Mouse (Mus musculus) adrenal gland, postnatal 14 days (tissue): Measurements from ENCODE around the gene Snx27. TPM values are rescaled to one million over a fixed set of nuclear protein-coding genes. Genes with fewer than 3 reads are reported as not detected.

ENCODE experiments used
- DNase-seq: peaks from one replicate; pipeline ENCODE4 v3.0.0; 2021; ENCODE audit warnings: mixed read lengths
- total RNA-seq: library from RNA; stranded (reverse); gene quantifications from 2 replicates; pipeline ENCODE4 v1.2.3, GENCODE M21; 2021

The Snx27 gene
- total RNA-seq, 1 experiment from 2014 or later: 35.7 TPM

DNA sequence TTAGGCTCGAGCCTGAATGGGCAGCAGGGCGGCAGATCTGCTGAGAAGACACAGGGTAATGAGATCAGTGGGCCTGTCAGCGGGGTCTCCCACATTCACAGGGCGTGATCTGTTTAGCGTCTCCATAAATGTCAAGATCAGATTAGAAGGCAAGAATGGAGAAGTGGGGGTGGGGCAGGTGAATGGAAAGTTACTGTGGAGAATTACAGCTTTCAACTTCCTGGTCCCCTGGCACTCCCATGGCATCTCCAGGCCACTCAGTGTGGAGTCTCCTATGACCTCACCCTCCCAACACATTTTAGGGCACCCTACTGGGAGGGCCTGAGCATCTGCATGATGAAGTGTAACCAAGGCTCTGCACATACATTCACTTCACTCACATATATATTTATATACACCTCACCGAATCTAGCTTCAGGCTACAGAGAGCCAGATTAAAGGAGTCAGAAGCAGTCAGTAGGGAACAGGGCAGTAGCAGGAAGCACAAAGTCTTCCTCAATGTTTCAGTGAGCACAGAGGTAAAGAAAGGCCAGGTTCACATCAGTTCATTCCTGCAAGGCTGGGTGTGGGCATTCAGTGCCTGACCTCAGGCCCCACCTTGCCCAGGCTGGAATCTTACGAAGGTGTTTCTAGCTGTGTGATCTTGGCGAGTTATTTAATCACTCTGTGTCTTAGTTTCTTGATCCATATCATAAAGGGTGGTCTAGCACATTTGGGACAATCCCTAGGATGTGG lies 106.0 kb downstream of the Snx27 start:
- peak; percentile 37 for DNase-seq

DNA sequence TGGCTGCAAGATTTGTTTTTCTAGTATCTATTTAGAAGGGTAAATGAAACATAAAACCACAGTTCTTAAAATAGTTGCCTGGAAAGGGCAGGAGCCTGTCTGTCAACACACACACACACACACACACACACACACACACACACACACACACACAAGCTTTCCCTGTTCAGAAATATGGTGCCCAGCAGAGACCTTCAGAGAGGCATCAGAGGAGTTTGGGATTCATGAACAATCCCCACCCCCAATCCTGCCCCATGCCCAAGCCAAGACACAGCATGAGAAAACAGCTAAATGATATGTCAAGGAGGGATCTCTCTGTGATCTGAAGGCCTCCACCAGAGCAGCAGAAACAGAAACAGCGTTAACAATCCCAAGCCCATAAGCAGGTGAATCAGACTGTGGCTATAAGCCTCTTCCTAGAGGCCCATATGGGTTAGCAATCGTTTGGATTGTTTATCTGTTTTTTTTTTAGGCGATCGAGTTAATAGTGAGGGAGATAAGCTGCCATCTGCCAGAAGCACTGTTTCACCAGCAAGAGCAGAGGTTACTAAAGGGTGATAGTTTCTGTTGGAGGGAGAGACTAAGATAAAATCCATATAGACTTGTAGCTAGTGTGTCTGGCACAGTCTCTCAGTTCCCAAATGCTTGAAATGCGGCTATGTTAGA lies 108.8 kb downstream of the Snx27 start:
- DNase-seq: no peak

DNA sequence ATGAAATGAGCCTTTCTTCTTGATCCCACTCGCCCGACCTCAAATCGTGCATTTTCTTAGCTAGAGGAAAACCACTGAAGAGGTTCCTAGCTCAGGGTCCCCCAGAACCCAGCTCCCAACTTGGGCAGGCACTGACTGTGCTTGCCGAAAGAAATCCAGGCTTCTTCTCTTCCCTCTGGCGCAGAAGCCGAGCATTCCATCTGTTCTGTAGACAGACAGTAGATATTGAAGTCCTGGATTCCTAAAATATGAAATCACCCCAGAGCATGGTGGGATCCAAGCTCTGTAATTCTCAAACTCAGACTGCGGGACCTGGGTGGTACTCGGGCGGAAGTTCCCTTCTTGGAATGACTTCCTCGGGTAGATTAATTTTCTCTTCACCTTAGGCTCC lies 109.4 kb downstream of the Snx27 start:
- DNase-seq: no peak

DNA sequence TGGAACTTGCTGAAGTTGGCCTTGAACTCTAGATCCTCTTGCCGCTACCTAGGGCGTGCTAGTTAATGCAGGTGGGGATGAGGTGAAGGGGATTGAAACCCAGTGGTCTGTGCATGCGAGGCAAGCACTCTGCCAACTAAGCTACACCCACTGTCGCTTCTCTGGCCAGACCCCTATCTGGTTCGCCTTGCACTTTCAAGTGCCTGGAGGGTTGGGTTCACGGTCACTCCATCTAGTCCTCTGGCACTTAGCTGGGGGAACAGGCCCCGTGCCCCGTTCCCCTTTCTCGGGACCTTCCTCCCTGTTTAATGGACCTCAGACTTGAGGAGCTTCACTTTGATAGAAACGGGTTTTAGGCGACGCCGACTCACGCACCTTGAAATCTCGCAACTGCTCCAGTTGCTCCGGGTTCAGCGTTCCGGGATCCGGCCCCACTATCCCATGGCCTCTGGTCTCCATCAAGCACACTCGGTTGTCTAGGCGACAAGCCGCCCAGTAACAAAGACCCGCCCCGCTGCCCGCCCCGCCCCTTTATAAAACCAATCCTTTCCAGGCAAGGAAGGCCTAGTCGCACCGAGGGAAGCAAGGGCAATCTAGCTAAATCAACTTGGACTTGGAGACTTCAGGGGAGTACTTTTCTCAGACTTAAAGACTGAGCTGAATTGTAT lies 109.9 kb downstream of the Snx27 start:
- peak; percentile 65 for DNase-seq

DNA sequence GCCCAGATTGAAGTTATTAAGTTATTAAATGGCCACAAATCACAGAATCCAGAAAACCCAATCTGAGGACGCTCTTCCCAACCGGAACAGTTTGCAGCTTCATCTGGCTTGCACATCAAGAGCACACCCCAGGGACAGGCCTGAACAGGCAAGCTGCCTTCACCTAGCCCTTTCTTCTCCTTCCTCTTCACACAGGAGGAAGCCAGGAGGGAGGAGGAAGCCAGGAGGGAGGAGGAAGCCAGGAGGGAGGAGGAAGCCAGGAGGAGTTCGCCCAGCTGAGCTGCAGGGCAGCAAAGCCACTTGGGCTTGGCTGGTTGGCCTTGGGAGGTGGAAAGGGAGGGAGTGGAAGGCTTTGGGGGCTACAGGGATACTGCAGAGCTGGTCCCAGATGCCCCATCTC lies 113.6 kb downstream of the Snx27 start:
- DNase-seq: no peak

DNA sequence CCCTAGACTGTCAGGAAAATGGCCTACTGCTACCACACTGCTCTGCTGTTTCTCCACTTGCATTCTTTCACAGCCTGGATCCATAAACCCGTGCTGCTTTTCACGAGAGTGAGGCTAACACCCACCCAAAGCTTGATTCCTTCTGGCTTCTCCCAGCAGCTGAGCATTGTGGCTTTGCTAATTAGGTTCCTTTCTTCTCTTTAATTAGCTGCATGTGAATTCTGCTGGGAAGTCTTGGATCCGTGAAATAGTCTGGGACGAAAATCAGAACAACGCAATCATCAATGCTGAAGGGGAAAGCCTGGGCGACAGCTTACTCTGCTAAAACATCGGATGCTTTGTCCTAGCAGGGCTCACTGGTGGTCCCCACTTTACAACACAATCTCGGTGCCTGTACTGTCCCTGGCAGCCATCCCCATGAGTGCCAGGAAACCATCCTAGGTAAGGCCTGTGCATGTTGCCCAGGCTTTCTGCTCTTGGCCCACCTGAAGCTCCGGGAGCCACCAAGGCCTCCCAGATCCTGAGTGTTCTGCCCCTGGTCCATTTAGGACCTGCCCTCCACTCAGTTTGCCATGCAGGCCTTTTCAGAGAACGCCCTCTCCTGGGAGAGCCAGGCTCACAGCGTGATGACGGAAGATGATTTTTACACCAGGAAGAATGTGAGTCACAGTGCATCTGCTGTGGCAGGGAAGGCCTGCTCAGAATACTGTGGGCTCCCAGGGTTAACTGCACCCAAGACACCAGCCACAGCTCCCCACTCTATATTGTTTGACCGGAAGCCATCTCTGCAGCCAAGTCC lies 116.7 kb downstream of the Snx27 start:
- DNase-seq: no peak

DNA sequence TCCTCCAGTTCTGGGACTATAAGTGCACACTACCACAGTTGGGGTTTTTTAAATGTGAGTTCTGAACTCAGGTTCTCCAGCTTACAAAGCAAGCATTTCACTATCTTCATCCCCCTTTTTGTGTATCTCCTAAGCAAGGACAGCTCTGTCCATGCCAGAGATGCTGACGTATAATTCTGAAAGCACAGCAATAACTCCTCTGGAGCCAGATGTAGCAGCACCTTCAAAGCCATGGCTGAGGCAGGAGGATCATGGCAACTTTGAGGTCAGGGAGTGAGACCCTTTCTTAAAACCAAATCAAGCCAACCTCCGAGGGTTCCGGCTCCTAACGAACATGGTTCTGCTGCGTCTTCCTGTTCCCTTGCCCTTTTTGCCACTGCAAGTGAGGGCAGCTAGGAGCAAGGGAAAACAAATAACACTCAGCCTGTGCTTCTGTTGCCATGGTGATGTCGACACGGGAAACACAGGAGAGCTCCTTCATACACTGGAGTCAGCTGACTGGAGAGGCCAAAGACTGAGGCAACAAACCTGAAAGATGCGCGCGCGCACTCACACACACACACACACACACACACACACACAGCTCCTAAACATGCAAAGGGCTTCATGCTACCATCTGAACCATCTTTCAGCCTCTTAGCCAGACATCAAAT lies 118.5 kb downstream of the Snx27 start:
- DNase-seq: peak; percentile 29

DNA sequence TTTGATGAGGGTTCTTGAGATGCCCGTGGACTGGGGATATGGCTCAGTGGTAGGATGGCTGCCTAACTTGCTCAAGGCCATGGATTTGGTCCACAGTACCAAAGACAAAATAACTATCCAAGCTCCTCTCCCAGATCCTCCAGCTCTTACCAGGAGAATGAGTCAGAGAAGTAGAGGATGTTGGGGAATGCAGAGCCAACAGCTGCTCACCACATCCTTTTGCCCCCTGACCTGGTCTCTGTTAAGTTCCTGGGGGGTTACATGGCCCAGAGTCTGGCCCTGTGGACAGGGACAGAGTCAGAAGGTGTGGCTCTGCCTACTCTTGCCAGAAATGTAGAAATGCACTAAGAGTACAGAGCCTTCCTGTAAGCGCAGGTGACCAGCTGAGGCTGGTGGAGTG lies 122.7 kb downstream of the Snx27 start:
- no peak for DNase-seq

DNA sequence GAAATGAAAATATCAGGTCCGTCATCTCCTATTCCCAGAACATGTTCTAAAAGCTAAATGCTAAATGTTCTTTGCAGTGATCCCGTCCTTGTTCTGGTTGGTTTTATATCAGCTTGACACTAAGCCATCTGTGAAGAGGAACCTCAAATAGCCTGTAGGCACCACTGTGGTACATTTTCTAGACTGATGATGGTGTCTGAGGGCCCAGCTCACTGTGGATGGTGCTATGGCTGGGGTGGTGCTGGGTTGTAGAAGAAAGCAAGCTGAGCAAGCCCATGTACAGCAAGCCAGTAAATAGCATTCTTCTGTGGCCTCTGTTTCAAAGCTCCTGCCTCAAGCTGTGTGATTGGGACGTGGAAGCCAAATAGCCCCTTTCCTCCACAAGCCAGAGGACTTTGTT lies 125.5 kb downstream of the Snx27 start:
- DNase-seq: no peak

DNA sequence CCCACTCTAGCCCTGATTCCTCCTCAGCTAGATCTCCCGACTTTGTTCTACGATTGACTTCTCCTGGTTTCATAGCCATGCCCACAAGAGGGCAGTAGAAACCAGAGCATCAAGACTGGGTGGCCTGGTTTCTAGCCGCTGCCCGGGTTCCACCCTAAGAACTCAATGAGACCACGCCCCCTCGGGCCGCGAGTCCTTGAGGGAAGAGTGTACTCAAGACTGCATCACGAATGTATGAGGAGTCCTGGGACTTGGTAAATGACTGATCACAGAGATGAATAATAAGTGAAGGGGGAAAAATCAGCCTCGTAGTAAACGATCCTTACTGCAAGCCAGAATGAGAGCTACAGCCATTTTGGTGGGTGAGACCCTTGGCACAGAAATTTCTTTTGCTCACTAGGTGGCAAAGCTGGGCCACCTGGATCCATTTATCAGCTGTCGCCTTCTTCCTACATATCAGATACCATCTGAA lies 126.0 kb downstream of the Snx27 start:
- peak; percentile 91 for DNase-seq

DNA sequence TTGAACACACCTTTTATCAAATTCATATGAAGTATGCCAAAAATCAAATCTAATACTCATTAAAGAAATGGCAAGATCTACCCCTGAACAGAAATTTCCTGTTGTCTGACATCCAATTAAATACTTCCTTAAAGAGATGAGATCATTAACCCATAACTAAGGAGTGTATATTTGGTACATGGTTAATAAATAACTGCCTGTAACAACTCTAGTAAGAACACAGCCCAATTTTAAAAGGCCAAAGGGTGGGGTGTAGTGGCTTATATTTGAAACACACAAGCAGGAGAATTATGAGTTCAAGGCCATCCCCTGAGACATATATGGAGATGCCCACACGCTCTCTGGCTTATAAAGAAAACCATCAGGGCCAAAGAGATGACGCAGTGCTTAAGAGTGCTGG lies 133.1 kb downstream of the Snx27 start:
- DNase-seq: no peak

Other genes starting within 250 kb of the Snx27 start
- not detected in 2 replicates for gene Them5, start 240.6 kb downstream of the Snx27 start, total RNA-seq
- gene C2cd4d, start 220.3 kb downstream of the Snx27 start, total RNA-seq: 0.41 and 0.56 TPM in 2 replicates
- 21.3 and 26.3 TPM in 2 replicates for gene Rorc, start 209.9 kb downstream of the Snx27 start, total RNA-seq
- gene Lingo4, start 184.2 kb downstream of the Snx27 start, total RNA-seq: 0.44 and 0.83 TPM in 2 replicates
- gene Tdrkh, start 169.4 kb downstream of the Snx27 start, total RNA-seq: 10.7 and 10.9 TPM in 2 replicates
- 87.6 and 87.8 TPM in 2 replicates for gene Mrpl9, start 139.4 kb downstream of the Snx27 start, total RNA-seq
- not detected in 2 replicates for gene Oaz3, start 138.8 kb downstream of the Snx27 start, total RNA-seq
- 21.8 and 28.1 TPM in 2 replicates for gene Celf3, start 104.4 kb downstream of the Snx27 start, total RNA-seq
- gene Riiad1, start 102.4 kb downstream of the Snx27 start, total RNA-seq: 4.0 and 4.4 TPM in 2 replicates
- not detected in 2 replicates for gene Gm10972, start 60.4 kb upstream of the Snx27 start, total RNA-seq
- 7.1 and 7.4 TPM in 2 replicates for gene Tuft1, start 76.2 kb upstream of the Snx27 start, total RNA-seq
- 17.3 and 89.6 TPM in 2 replicates for gene Selenbp2, start 110.8 kb upstream of the Snx27 start, total RNA-seq
- gene Cgn, start 203.8 kb upstream of the Snx27 start, total RNA-seq: 2.0 and 3.3 TPM in 2 replicates